Mouse (Mus musculus) hindbrain, embryonic 16.5 days (tissue): ENCODE measurements around the gene Rpl34. TPM values are rescaled to one million over a fixed set of nuclear protein-coding genes. Genes with fewer than 3 reads are reported as not detected.

Experiments
- ATAC-seq: fragments of 200-750 bp; cut with Nextera tagmentation; 2 replicates; pipeline ENCODE4 v1.8.0; 2017; ENCODE audit warnings: moderate TSS enrichment, moderate library complexity
- H3K27ac ChIP-seq: fragments of 300-500 bp; sonication (generic); 2 replicates; pipeline ENCODE4 v1.5.1; 2014; ENCODE audit warnings: low read depth, mild to moderate bottlenecking, control low read depth, low read length, moderate library complexity
- H3K27me3 ChIP-seq: fragments of 300-500 bp; sonication (generic); replicated peaks from 2 replicates; pipeline ENCODE4 v1.6.1; 2014; ENCODE audit warnings: low read length; ENCODE audit not compliant: control insufficient read depth, insufficient read depth
- H3K36me3 ChIP-seq: fragments of 300-500 bp; sonication (generic); 2 replicates; pipeline ENCODE4 v1.6.1; 2014; ENCODE audit warnings: mild to moderate bottlenecking, low read length, moderate library complexity, mixed read lengths; ENCODE audit not compliant: control insufficient read depth, insufficient read depth
- H3K4me1 ChIP-seq: fragments of 300-500 bp; sonication (generic); 2 replicates; pipeline ENCODE4 v1.6.1; 2014; ENCODE audit warnings: low read depth, low read length; ENCODE audit not compliant: control insufficient read depth, insufficient read depth
- H3K4me2 ChIP-seq: fragments of 300-500 bp; sonication (generic); 2 replicates; pipeline ENCODE4 v1.6.1; 2014; ENCODE audit warnings: mild to moderate bottlenecking, low read length, control low read depth, moderate library complexity
- H3K4me3 ChIP-seq: fragments of 300-500 bp; sonication (generic); 2 replicates; pipeline ENCODE4 v1.5.1; 2014; ENCODE audit warnings: mild to moderate bottlenecking, low read length, control low read depth, moderate library complexity
- H3K9ac ChIP-seq: fragments of 300-500 bp; sonication (generic); 2 replicates; pipeline ENCODE4 v1.6.1; 2014; ENCODE audit warnings: low read depth, mild to moderate bottlenecking, control low read depth, low read length, moderate library complexity
- H3K9me3 ChIP-seq: fragments of 300-500 bp; sonication (generic); 2 replicates; pipeline ENCODE4 v1.6.1; 2014; ENCODE audit warnings: mild to moderate bottlenecking, low read length, moderate library complexity; ENCODE audit not compliant: control insufficient read depth
- WGBS: fragments of 180-500 bp; shearing (Covaris S2); extraction: QIAGEN DNeasy Blood & Tissue Kit; methylation state at CpG from one replicate; pipeline ENCODE4 v1.1.7; 2014; 5-methylcytosine and 5-hydroxymethylcytosine counted together
- polyA plus RNA-seq: library from polyadenylated mRNA; unstranded; fragments of >200 nt; fragmentation: Nextera tagmentation; extraction: Ambion mirVana; gene quantifications from 2 replicates; pipeline ENCODE4 v1.2.1, GENCODE M21; 2015

Gene Rpl34
- polyA plus RNA-seq, 1 experiment from 2014 or later, result 448 TPM

DNA sequence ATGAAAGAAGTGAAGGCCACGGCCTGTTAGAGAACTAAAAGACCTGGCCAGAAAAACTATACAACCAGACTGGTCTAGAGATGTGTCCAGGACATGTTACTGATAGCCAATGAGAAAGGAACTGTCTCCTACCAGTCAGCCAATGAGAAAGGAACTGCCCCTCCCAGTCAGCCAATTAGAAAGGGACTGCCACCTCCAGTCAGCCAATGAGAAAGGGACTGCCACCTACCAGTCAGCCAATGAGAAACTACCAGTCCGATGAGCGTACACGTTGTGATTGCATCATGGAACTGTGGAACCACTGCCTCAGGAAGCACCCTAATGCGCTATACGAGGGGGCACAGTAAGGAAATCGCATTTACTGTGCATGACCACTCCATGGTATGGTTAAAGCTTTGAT, 35.5 kb downstream of the Rpl34 start:
- H3K4me2 ChIP-seq, result no peak overlapping the region
- ATAC-seq, result 0 out of 2 replicates have a peak, but pooled peaks have one; percentile 15
- no peaks in the 10 kb centered on the region for H3K9me3 ChIP-seq
- H3K4me1 ChIP-seq, result peaks cover 2% of the 10 kb centered on the region
- no peak overlapping the region for H3K9ac ChIP-seq
- H3K27ac ChIP-seq, result no peak overlapping the region
- H3K36me3 ChIP-seq, result peaks cover 15% of the 10 kb centered on the region; the same call in 1 of the 2 replicates
- H3K4me3 ChIP-seq, result no peak overlapping the region
- no peaks in the 10 kb centered on the region for H3K27me3 ChIP-seq
- WGBS, result 97% methylated on average over 7 of the region's 7 CpGs

DNA sequence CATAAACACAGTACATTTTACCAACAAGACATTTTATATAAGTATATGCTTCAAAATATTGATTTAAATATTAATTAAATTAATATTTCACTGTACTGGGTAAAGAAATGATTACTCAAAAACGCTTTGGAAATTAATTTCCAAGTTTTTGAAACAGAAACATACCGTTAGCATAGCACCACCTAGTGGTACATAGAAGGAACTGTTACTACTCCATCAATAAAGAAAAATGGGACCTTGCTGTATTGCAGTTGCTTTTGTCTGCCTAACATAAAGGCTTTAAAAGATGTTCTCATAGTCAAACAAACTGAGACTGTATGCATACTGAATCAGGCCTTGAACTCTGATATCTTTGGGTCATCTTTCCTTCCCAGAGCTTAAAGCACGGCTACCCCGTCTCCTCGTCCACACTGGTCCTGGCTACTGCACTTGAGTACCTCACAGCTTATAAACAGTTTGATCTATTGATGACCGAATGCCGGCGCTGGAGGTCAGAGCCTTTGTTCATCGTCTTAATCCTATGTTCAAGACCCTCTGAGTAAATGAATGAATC, 36.1 kb downstream of the Rpl34 start:
- Histone ChIP-seq H3K9me3 (no peaks in the 10 kb centered on the region), H3K9ac (no peak overlapping the region), H3K4me2 (no peak overlapping the region), H3K4me1 (peaks cover 2% of the 10 kb centered on the region), H3K27me3 (no peaks in the 10 kb centered on the region), H3K36me3 (peaks cover 11% of the 10 kb centered on the region; the same call in 1 of the 2 replicates), H3K4me3 (no peak overlapping the region), H3K27ac (no peak overlapping the region)
- WGBS, result 66% methylated on average over 9 of the region's 9 CpGs
- ATAC-seq, result no peak

DNA sequence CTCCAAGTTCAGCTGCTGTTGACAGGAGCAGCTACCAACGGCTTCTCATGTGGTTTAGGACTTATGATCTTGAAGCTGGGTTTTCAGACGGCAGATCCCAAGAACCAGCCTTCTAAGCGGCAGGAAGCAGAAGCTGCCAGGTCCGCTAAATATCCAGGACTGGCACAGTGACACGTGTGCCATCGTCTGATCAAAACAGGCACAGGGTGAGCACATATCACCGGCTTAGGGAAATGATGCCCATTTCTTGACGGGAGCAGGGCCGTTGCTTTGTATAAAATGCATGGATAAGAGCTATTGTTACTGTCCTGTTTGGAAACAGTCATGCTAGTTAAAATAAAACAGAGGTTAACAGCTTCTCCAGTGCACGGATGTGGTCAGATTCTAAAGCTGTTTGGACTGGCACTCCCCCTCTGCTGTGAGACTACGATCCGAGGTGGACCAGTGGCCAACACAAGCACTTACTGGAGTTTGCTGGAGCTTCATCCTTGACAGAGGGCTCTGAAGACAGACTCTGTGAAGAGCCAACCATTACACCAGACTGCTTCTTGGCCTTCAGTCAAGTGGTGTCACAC, 38.5 kb downstream of the Rpl34 start:
- 0 out of 2 replicates have a peak, but pooled peaks have one; percentile 5 for ATAC-seq
- no peak overlapping the region for H3K27ac ChIP-seq
- WGBS, result 24% methylated on average over 12 of the region's 12 CpGs

DNA sequence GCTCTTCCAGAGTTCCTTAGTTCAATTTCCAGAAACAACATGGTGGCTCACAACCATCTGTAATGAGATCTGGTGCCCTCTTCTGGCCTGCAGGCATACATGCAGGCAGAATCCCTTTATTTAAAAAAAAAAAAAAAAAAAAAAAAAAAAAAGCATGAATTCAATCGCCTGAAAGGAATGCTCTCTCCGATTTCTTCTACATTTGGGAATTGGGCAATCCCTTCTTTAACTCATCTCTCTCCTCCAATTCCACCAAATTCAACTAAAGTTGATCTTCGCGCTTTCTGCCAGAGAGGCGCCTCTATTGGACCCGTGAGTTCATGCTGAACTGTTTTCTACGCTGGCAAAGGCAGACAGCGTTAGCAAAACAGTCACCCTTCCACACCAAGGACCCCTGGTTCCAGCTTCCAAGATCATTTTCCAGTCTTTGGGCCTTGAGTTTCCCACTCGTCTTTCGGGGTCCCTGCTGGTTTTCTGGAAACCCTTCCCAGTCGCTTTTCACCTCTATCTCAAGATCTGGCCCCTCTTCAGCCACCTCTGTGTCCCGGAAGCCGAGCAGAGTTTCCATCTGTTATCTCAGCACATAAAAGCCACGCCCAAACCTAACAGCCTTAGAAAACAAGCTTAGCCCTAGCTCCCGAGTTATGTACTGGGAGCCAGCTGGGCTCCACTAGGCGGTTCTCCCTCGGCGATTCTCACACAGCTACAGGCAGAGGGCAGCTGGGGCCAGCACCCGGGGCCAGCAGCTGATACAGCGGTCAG, 39.2 kb downstream of the Rpl34 start:
- H3K36me3 ChIP-seq, result peaks cover 6% of the 10 kb centered on the region; the same call in 1 of the 2 replicates
- peak overlapping the region; percentile 55 for H3K9ac ChIP-seq
- H3K4me1 ChIP-seq, result peaks cover 2% of the 10 kb centered on the region
- peak overlapping the region; percentile 34 for H3K4me3 ChIP-seq
- 13% methylated on average over 20 of the region's 20 CpGs for WGBS
- ATAC-seq, result peak; percentile 72
- H3K27ac ChIP-seq, result peak overlapping the region; percentile 30; the same call in 1 of the 2 replicates
- H3K27me3 ChIP-seq, result no peaks in the 10 kb centered on the region
- H3K9me3 ChIP-seq, result no peaks in the 10 kb centered on the region
- peak overlapping the region; percentile 64 for H3K4me2 ChIP-seq

More for the DNA sequence above, 38.5 kb downstream of the Rpl34 start:
- peak overlapping the region; percentile 55 for H3K9ac ChIP-seq
- no peaks in the 10 kb centered on the region for H3K9me3 ChIP-seq
- H3K4me2 ChIP-seq, result peak overlapping the region; percentile 64
- H3K36me3 ChIP-seq, result peaks cover 9% of the 10 kb centered on the region; the same call in 1 of the 2 replicates
- H3K4me1 ChIP-seq, result peaks cover 2% of the 10 kb centered on the region
- peak overlapping the region; percentile 34 for H3K4me3 ChIP-seq
- no peaks in the 10 kb centered on the region for H3K27me3 ChIP-seq

DNA sequence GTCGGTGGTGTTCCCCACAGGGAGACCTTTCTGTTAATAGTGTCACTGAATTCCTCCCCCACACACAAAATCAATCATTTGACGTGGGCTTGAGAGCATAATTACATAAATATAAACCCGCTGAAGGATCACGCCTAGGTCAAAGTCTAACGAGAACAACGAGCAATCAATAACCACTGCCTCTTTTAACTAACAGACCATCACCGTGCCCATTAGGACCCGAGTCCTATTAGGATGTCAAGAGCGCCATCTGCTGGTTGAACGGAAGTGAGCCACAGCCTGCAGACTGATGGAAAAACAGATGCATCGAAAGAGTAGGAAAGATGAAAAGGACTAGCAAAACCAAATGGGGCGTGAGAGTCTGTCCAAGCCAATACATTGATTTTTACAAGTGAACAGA, 40.6 kb downstream of the Rpl34 start:
- 16% methylated on average over 12 of the region's 12 CpGs for WGBS
- Histone ChIP-seq H3K9me3 (no peaks in the 10 kb centered on the region), H3K27me3 (no peaks in the 10 kb centered on the region), H3K36me3 (0 out of 2 replicates have a peak, but pooled peaks cover under 1% of the 10 kb centered on the region), H3K27ac (no peak overlapping the region), H3K4me2 (peak overlapping the region; percentile 50), H3K4me1 (peaks cover 2% of the 10 kb centered on the region), H3K4me3 (no peak overlapping the region), H3K9ac (no peak overlapping the region)
- ATAC-seq, result peak; percentile 80

DNA sequence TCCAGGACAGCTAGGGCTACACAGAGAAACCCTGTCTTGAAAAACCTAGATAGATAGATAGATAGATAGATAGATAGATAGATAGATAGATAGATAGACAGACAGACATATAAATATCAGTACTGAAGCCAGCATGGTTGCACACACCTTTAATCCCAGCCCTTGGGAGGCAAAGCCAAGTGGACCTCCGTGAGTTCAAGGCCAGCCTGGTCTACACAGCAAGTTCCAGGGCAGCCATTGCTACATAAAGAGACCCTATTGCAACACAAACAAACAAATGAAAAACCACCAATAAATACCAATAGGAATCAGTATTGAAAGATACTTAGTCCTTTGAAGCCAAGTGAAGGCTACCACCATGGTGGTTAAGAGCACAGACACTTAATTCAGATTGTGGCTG, 43.1 kb downstream of the Rpl34 start:
- 91% methylated on average over 1 of the region's 1 CpGs for WGBS
- Histone ChIP-seq H3K9me3 (no peaks in the 10 kb centered on the region), H3K4me2 (no peak overlapping the region), H3K4me3 (no peak overlapping the region), H3K27me3 (no peaks in the 10 kb centered on the region), H3K27ac (no peak overlapping the region), H3K4me1 (peaks cover 2% of the 10 kb centered on the region), H3K36me3 (no peaks in the 10 kb centered on the region), H3K9ac (no peak overlapping the region)
- ATAC-seq, result no peak

DNA sequence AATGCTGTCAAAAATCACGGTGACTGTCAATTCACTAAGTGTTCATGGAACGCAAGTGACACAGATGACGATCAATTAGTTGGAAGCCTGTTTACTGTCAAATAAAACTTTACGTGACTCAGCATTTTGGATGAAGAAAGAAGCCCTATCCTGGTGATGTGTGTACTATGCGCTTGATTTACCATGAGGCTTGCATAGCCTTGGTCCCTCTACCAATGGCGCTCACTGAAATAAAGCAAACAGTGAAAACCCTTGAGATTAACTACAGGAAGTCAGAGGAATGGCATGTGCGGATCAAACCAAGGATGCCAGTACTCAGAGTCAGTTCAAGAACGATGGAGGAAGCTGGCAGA, 45.2 kb downstream of the Rpl34 start:
- H3K9ac ChIP-seq, result no peak overlapping the region
- 89% methylated on average over 8 of the region's 8 CpGs for WGBS

DNA sequence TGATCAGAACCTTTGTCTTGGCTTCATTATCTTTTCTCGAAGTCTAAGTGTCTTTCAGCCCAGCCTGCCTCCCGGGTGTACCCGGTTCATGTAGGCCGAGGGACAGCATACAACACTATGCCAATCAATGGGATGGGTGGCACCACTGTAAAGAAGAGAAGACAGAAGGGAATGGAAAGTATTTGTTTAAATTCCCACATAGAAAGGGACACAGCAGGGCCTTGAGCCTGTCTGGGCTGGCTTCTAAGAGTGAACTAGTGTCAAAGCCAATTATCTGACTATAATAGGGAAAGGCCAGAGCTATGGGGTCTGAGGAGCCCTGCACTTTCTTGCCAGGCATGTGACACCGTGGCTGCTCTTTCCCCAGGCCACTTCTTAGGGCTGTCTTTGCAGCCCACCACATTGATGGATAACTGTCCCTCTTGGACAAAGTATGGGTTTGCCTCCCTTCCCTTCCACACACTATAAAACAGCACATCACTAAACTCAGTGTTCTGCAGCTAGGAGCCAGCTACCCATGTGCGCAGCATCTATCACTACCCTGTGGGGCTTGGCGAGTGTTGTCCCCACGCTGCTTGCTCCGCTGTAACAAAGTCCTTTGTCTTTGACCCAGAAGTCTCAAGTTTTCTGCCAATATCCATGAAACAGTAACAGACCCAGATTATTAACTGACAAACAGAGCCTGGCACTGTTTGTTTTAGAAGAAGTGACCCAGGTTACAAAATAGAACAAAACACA, 45.8 kb downstream of the Rpl34 start:
- Histone ChIP-seq H3K4me3 (no peak overlapping the region), H3K36me3 (no peaks in the 10 kb centered on the region), H3K9ac (no peak overlapping the region), H3K4me1 (no peaks in the 10 kb centered on the region), H3K9me3 (no peaks in the 10 kb centered on the region), H3K27me3 (no peaks in the 10 kb centered on the region), H3K27ac (no peak overlapping the region), H3K4me2 (no peak overlapping the region)
- ATAC-seq, result no peak
- 77% methylated on average over 9 of the region's 9 CpGs for WGBS

More for the DNA sequence above, 45.2 kb downstream of the Rpl34 start:
- no peak overlapping the region for H3K4me3 ChIP-seq
- no peak for ATAC-seq
- no peaks in the 10 kb centered on the region; the same call in 1 of the 2 replicates for H3K4me1 ChIP-seq
- H3K27ac ChIP-seq, result no peak overlapping the region
- H3K36me3 ChIP-seq, result no peaks in the 10 kb centered on the region
- no peaks in the 10 kb centered on the region for H3K27me3 ChIP-seq
- no peaks in the 10 kb centered on the region for H3K9me3 ChIP-seq
- no peak overlapping the region for H3K4me2 ChIP-seq

DNA sequence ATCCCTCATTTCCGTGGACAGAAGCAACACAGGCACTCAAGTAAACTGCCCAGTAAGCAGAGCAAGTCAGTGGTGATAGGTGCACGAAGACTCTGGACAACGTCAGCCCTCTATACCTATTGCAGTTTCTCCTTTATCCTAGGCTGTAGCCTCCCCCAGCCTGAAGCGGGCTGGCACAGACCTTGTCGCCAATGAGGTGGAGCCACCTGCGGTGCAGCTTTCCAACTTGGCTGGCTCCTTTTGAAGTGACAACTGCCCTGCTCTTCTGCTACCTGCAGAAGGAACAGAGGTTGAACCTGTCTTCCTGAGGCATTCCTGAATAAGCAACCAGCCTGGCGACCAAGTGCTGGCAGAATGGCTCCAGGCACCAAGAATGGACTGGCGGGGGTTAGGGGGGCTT, 46.4 kb downstream of the Rpl34 start:
- Histone ChIP-seq H3K9me3 (no peaks in the 10 kb centered on the region), H3K4me2 (no peak overlapping the region), H3K36me3 (no peaks in the 10 kb centered on the region), H3K4me1 (no peaks in the 10 kb centered on the region), H3K27me3 (no peaks in the 10 kb centered on the region), H3K4me3 (no peak overlapping the region), H3K9ac (no peak overlapping the region), H3K27ac (no peak overlapping the region)
- no peak for ATAC-seq
- 87% methylated on average over 8 of the region's 8 CpGs for WGBS
